Mouse (Mus musculus): ENCODE data around the gene Marf1.
"Not testable (repeated sequence)": the region's sequence is repeated elsewhere in the genome, so short reads cannot be mapped to it uniquely, and the experiment has no call there.

Gene Marf1

GRCm38 (mm10) chr16:14162988-14163416, at the start of gene Marf1, which contains the start of gene Nde1:
Gene Marf1, minus strand, starts transcription at chr16:14163351.
Gene Nde1, plus strand, starts transcription at chr16:14163275.
- DNase-seq: peak; percentile 91

DNA sequence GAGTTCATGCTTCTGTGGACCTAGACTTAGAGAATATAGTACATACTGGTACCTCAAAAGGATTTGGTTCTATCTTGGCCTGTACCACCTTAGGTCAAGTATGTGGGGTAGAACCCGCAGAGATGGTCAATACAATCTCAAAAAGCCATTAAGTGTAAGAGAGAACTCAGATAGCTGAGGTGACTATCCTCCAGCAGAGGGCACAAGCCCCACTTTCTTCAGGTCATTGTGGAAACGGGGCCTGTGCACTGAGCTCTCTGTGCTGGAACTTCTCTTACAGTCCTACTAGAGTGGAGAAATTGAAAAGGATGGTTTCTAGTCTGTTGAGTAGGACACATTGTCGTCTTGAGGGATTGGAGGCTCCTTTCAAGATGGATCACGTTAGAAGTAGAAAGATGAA, 35.6 kb upstream of the Marf1 start:
- no peak for DNase-seq

DNA sequence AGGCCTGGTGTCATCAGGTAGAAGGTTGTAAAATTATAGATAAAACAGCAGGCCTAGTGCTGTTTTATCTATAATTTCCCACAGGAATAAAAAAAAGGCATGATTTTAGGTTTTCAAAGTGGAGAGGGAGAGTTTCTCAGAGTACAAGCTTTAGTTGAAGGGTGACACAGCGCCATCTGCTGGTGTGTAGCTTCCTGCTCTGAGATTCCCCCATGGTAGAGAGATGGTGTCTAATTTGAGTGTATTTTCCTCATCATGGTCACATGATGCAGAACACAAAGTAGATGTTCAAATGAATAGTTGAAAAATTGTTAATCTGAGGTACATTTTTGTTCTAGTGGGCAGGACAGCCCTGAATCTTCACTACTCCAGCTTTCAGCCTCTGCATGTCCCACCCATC, 32.3 kb upstream of the Marf1 start:
- peak; percentile 72 for DNase-seq

GRCm38 (mm10) chr16:14194164-14194950, 31.2 kb upstream of the Marf1 start:
- DNase-seq: no peak

DNA sequence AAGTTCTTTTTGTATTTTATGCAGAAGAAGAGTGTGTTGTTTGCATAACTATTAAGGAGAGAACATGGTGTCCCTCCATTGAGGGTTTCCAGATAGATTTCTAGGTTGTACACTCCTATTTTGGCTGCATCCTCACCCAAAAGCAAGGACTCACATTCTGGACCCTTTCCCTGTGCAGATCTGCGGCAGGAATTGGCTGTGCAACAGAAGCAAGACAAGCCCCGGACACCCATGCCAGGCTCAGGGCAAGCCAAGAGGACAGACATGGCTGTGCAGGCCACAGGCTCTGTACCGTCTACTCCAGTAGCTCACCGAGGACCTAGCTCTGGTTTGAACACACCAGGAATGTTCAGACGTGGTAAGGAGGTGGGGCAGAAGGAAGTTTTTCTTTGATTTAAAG, 22.4 kb upstream of the Marf1 start:
- no peak for DNase-seq

GRCm38 (mm10) chr16:14183856-14184255, 20.7 kb upstream of the Marf1 start:
- DNase-seq: no peak

GRCm38 (mm10) chr16:14182360-14182759, 19.2 kb upstream of the Marf1 start:
- no peak for DNase-seq

DNA sequence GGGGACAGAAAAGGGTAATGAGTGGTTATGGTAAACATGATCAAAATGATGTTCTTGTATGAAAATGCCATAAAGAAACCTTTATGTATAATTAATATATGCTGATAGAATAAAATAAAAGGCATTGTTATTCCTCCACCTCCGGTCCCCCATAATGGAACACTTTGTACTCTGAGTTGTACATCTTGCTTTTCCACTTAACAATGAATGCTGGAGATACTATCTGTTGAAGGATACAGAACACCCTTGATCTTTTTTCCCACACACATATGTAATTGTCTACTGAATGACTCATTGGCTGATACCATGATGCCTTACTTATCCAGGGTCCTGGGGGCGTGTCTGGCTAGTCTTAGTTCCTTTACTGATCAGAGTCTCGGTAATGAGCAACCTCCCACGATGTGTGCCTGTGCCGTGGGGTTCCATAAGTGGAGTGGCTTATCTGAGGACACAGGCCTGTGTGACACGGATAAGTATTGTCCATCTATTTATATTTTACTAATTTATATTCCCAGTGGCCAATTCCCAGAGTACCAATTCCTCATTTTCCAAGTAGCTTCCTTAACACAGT, 17.1 kb upstream of the Marf1 start:
- DNase-seq: no peak

- no peak for DNase-seq
These were observed 14.9 kb upstream of the Marf1 start for GRCm38 (mm10) chr16:14178041-14178440.

- DNase-seq: no peak
These were observed 6.6 kb upstream of the Marf1 start for GRCm38 (mm10) chr16:14169706-14170105.

GRCm38 (mm10) chr16:14166490-14166889, 3.3 kb upstream of the Marf1 start:
- no peak for DNase-seq

DNA sequence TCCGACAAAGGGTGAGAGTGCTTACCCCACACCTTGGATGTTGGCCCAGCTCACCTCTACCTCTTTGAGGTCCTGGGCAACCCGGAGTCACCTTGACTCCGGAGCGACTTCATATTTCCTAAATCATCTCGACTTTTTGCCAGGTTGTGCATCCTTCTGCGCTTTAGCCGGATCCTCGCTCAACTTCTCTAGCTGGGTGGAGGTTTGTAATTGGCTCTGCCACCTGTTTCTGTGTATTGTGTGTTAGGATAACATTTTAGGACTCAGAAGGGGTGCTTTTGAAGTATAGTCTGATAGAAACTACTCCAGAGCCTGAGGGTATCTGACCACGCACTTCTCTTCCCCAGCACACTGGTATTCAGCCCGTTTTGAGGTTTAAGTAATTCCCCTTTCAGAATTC, 580 bp upstream of the Marf1 start:
- no peak for DNase-seq

- DNase-seq: no peak
These were observed 2.2 kb downstream of the Marf1 start for GRCm38 (mm10) chr16:14160941-14161340.

- DNase-seq: no peak
These were observed 3.4 kb downstream of the Marf1 start for GRCm38 (mm10) chr16:14159746-14160131.

GRCm38 (mm10) chr16:14158936-14159745, 4.0 kb downstream of the Marf1 start:
- DNase-seq: peak; percentile 98

- DNase-seq: no peak
These were observed 4.6 kb downstream of the Marf1 start for GRCm38 (mm10) chr16:14158536-14158935.

GRCm38 (mm10) chr16:14156312-14156711, 6.8 kb downstream of the Marf1 start:
- DNase-seq: no peak

DNA sequence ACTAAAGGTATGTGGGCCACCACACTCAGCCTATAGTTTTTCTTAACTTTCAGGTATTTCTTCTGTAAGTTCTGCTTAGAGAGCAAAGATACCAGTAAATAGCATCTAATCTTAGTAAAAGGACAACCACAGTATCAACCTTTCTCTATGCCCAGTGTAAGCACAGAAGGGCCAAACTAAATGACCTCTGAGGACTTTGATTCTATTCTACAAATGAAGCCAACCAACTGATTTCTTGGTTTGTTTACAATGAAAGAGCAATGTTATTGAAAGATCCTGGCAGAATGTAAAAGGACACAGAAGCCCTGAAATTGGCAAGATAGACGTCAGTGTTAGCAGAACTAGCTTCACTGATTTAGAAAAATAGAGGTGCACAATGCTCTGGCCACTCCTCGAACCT, 7.5 kb downstream of the Marf1 start:
- DNase-seq: not testable (repeated sequence)

DNA sequence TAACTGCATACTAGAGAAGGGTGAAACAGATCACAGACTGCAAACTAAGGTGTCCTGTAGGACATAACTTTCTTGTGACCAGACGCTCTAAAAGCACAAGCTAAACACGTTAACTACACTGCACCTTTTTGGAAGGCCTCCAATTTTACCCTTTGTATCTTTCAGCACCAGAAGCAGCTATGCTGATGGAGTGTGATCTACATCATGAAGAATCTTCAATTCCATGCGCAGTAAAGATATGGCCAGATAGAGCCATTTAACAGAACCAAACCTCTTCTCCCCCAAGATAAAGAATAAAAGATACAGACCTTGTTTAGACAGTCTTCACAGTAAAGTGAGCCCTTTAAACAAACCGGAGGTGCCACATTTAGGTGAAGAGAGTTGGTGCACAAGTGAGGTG, 11.4 kb downstream of the Marf1 start:
- DNase-seq: no peak

DNA sequence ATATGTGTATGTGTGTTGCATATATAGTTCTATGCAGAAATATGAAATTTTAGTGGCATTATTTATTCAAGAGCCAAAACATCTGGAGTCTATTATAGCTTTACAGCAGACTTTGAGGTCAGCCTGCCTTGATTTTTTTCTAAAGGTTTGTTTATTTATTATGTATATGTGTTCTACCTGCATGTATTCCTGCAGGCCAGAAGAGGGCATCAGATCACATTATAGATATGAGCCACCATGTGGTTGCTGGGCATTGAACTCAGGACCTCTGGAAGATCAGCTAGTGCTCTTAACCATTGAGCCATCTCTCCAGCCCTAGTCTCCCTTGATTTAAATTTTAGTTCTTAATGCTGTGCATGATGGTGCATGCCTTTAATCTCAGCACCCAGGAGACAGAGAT, 15.4 kb downstream of the Marf1 start:
- DNase-seq: no peak

- DNase-seq: no peak
These were observed 19.9 kb downstream of the Marf1 start for GRCm38 (mm10) chr16:14143298-14143697.

- DNase-seq: no peak
These were observed 24.0 kb downstream of the Marf1 start for GRCm38 (mm10) chr16:14139106-14139505.

GRCm38 (mm10) chr16:14137976-14138561, 25.1 kb downstream of the Marf1 start:
- DNase-seq: no peak

All from kidney, adult 18-20 months (tissue).